Comparison of ENCODE assay signal across 10 mouse cellular contexts in genomic region chr17:12415031-12415735, GRCm38 (mm10). TPM values are rescaled to one million over a fixed set of nuclear protein-coding genes. Genes with fewer than 3 reads are reported as not detected.
DNase-seq lines count a peak whose midpoint lies in the region; ATAC-seq and TF ChIP-seq lines count a peak whose summit lies in the region.
"Had no signal": no experiment of that assay in that cellular context is flagged by ENCODE, and none has a peak within 500 bp of the region (broad histone marks: within the 10 kb centered on the region; RNA-seq: fewer than 3 reads in every experiment).

No protein-coding gene starts in this region.

- no peaks in the 10 kb centered on the region for H3K27me3 ChIP-seq in limb, embryonic 14.5 days (ENCODE audit: control insufficient read depth, insufficient read depth, low read length)

- peak; percentile 95 for DNase-seq in heart, adult 11 months
- no peak for DNase-seq in heart, adult 8-10 months (ENCODE audit: low spot score)
- DNase-seq in urinary bladder, postnatal 14 days (ENCODE audit: low spot score): peak; percentile 16
- no peak for DNase-seq in urinary bladder, postnatal 10 days (ENCODE audit: low spot score)
- no peak for DNase-seq in limb, embryonic 14.5 days (ENCODE audit: low spot score)
- DNase-seq in cerebellum, postnatal 36 days: no peak
- no peak for DNase-seq in layer of hippocampus, adult 8-10 months (ENCODE audit: low spot score in 2 of 2)

- H3K4me3 ChIP-seq in limb, embryonic 14.5 days (replicated peaks; ENCODE audit: low read length): no peak overlapping the region
- H3K4me3 ChIP-seq: erythroblast, embryonic 14.5 days had no signal

- no peak for TF ChIP-seq POLR2A in limb, embryonic 14.5 days (IDR thresholded peaks at IDR 0.05; ENCODE audit: borderline replicate concordance, extremely low read depth, insufficient read depth, insufficient read length)

- no peaks in the 10 kb centered on the region for H3K36me3 ChIP-seq in limb, embryonic 14.5 days (ENCODE audit: control insufficient read depth, insufficient read depth, low read length)

- H3K9ac ChIP-seq in limb, embryonic 14.5 days (ENCODE audit: low read depth, low read length, severe bottlenecking): 0 out of 2 replicates have a peak overlapping the region, but pooled peaks have one; percentile 16

- ATAC-seq in limb, embryonic 14.5 days (ENCODE audit: low FRiP score, low read depth): peak; percentile 41; the same call in 1 of the 2 replicates
- ATAC-seq in megakaryocyte, adult 5-6 weeks (ENCODE audit: poor library complexity, severe bottlenecking): no peak

- H3K27ac ChIP-seq in limb, embryonic 14.5 days (replicated peaks; ENCODE audit: low read depth, low read length): peak overlapping the region; percentile 33; the same call in 1 of the 2 replicates

- WGBS in limb, embryonic 14.5 days: 25% methylated on average over 15 of the region's 15 CpGs

- no peak overlapping the region for H3K4me2 ChIP-seq in limb, embryonic 14.5 days (replicated peaks; ENCODE audit: low read depth, low read length, severe bottlenecking)

- H3K4me1 ChIP-seq in limb, embryonic 14.5 days (ENCODE audit: control insufficient read depth, insufficient read depth, low read length): peaks cover 23% of the 10 kb centered on the region

- no peaks in the 10 kb centered on the region for H3K9me3 ChIP-seq in limb, embryonic 14.5 days (ENCODE audit: control insufficient read depth, low read length)

RNA-seq across cellular contexts. Expression of gene Plg, which starts 36.8 kb away (rescaled TPM):
- total RNA-seq in heart, adult 8-10 months (2022): not detected
- 0.04 and 0.20 TPM in 2 replicates for polyA plus RNA-seq in limb, embryonic 14.5 days (2012; rRNA removed)
- not detected in 2 replicates for polyA plus RNA-seq in limb, embryonic 14.5 days (2014; fragmentation: Nextera tagmentation; extraction: Ambion mirVana)
- total RNA-seq in megakaryocyte, adult 5-6 weeks (2015): 0.32 TPM in 1 of 2 replicates, not detected in the other
- total RNA-seq in megakaryocyte, adult 5-6 weeks (2017): 0.08 and 1.0 TPM in 2 replicates
- total RNA-seq in layer of hippocampus, adult 8-10 months (2022): under 1 TPM in 1 of 4 experiments, not detected in 3; 0.16 TPM
- total RNA-seq: left cerebral cortex, postnatal 10 days had no signal

Comparison
In these comparisons a context has a peak if more than half of its experiments do, and no peak if none do; other contexts are left out.
1. DNase-seq: peak in heart, adult 11 months (single experiment) and urinary bladder, postnatal 14 days (single experiment); none in heart, adult 8-10 months (single experiment), urinary bladder, postnatal 10 days (single experiment), limb, embryonic 14.5 days (single experiment), cerebellum, postnatal 36 days (0 of 2) and layer of hippocampus, adult 8-10 months (0 of 2).